Mouse (Mus musculus) monocyte, adult 5-6 weeks (primary cell): ENCODE results near the gene Bzw2. TPM values are rescaled to one million over a fixed set of nuclear protein-coding genes. Genes with fewer than 3 reads are reported as not detected.
A peak's percentile ranks its signal among the peaks of the same experiment; 100 is the strongest.

Experiments used
- ATAC-seq: fragments of 153-309, 156-312 bp; replicated peaks from 2 replicates; pipeline ENCODE4 v1.8.0; 2017; ENCODE audit warnings: mild to moderate bottlenecking; ENCODE audit not compliant: low TSS enrichment, insufficient number of reproducible peaks, severe bottlenecking, poor library complexity, low FRiP score
- total RNA-seq: library from RNA; stranded (forward); fragments of 200-1000, 200-491, 200-594 nt; gene quantifications from 3 replicates; pipeline ENCODE4 v1.2.3, GENCODE M21; 2017

Gene Bzw2
- total RNA-seq, 1 experiment from 2014 or later, result 24.8 TPM

GRCm38 (mm10) chr12:36091964-36092363, 65.9 kb downstream of the Bzw2 start:
- no peak for ATAC-seq

- ATAC-seq, result no peak
These were observed 68.7 kb downstream of the Bzw2 start for GRCm38 (mm10) chr12:36089221-36089620.

GRCm38 (mm10) chr12:36088804-36089203, 69.1 kb downstream of the Bzw2 start:
- no peak for ATAC-seq

GRCm38 (mm10) chr12:36085380-36085779, 72.5 kb downstream of the Bzw2 start:
- ATAC-seq, result no peak

- ATAC-seq, result no peak
These were observed 79.6 kb downstream of the Bzw2 start for GRCm38 (mm10) chr12:36078101-36078899.

GRCm38 (mm10) chr12:36072860-36073259, 85.0 kb downstream of the Bzw2 start:
- no peak for ATAC-seq

- no peak for ATAC-seq
These were observed 87.6 kb downstream of the Bzw2 start for GRCm38 (mm10) chr12:36070231-36070630.

- no peak for ATAC-seq
These were observed 90.3 kb downstream of the Bzw2 start for GRCm38 (mm10) chr12:36067538-36067937.

GRCm38 (mm10) chr12:36065911-36066310, 92.0 kb downstream of the Bzw2 start:
- no peak for ATAC-seq

GRCm38 (mm10) chr12:36057699-36058098, 100.2 kb downstream of the Bzw2 start:
- no peak for ATAC-seq

- no peak for ATAC-seq
These were observed 107.6 kb downstream of the Bzw2 start for GRCm38 (mm10) chr12:36050276-36050675.

- ATAC-seq, result no peak
These were observed 110.3 kb downstream of the Bzw2 start for GRCm38 (mm10) chr12:36047593-36047992.

- no peak for ATAC-seq
These were observed 111.7 kb downstream of the Bzw2 start for GRCm38 (mm10) chr12:36046196-36046595.

- no peak for ATAC-seq
These were observed 113.2 kb downstream of the Bzw2 start for GRCm38 (mm10) chr12:36044691-36045090.

GRCm38 (mm10) chr12:36042348-36042778, 115.5 kb downstream of the Bzw2 start, which contains the start of gene Tspan13:
Gene Tspan13, minus strand, starts transcription at chr12:36042500.
- ATAC-seq, result peak; percentile 66

Other genes starting within 250 kb of the Bzw2 start
- gene Agr3, start 232.5 kb downstream of the Bzw2 start, total RNA-seq, result not detected in 3 replicates
- not detected in 3 replicates for gene Agr2, start 165.2 kb downstream of the Bzw2 start, total RNA-seq
- gene Tspan13, start 115.6 kb downstream of the Bzw2 start, total RNA-seq, result 116 to 146 TPM (median 118 TPM) in 3 replicates
- gene Ankmy2, start 966 bp downstream of the Bzw2 start, total RNA-seq, result 21.5 to 27.7 TPM (median 27.3 TPM) in 3 replicates
- gene Lrrc72, start 95.3 kb upstream of the Bzw2 start, total RNA-seq, result not detected in 3 replicates
- gene Sostdc1, start 156.1 kb upstream of the Bzw2 start, total RNA-seq, result not detected in 3 replicates
- gene Ispd, start 223.4 kb upstream of the Bzw2 start, total RNA-seq, result 0.78 to 0.96 TPM in 2 of 3 replicates, not detected in the other
- not detected in 3 replicates for gene D630036H23Rik, start 224.1 kb upstream of the Bzw2 start, total RNA-seq